Mouse (Mus musculus) C2C12 (cell line): Measurements from ENCODE around the gene Ccdc42.

Source experiments
- CTCF ChIP-seq: IDR thresholded peaks from one replicate; pipeline ENCODE4 v1.5.1; 2011; ENCODE audit not compliant: control insufficient read depth, insufficient read depth, insufficient read length
- MAX ChIP-seq: IDR thresholded peaks from one replicate; pipeline ENCODE4 v1.6.1; 2011; ENCODE audit warnings: mild to moderate bottlenecking, control low read depth
- MYOG ChIP-seq: IDR thresholded peaks from one replicate; pipeline ENCODE4 v1.6.1; 2011; ENCODE audit not compliant: control insufficient read depth, insufficient read length; ENCODE audit errors: extremely low read depth
- USF1 ChIP-seq: IDR thresholded peaks from one replicate; pipeline ENCODE4 v1.6.1; 2011; ENCODE audit warnings: low read depth, mild to moderate bottlenecking, control low read depth, moderate library complexity

DNA sequence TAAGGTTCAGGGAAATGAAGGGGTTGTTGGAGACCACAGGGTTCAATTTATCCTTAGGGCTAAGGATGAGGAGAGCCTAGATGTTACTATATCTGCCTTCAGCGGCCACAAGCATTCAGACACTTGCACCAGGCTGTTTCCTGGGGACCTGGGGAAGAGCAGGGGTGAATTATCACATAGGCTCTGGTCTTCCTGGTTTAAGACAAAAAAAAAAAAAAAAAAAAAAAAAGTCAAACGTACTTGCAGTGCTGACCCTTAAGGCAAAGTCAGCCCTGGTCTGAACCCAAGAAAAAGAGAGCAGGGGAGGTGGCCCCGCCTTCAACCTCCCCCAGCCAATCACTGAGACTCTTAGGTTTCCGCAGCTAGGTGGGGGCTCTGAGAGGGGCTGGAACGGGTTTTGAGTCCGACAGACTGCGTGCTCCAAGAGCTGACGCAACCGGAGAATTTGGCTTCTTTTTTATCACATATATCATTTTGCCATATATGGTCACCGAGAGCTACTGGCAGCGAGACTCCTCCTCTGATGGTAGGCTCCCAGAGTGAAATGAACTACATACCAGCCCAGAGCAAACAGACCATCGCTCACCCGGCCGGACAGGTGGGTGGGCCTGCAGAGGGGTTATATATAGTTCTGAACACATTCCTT, 36.5 kb downstream of the Ccdc42 start:
- no peak for TF ChIP-seq CTCF
- TF ChIP-seq MAX = no peak
- TF ChIP-seq MYOG = no peak
- no peak for TF ChIP-seq USF1
